Mouse (Mus musculus) hindbrain, embryonic 10.5 days (tissue): Measurements from ENCODE around the gene Nprl3. TPM values are rescaled to one million over a fixed set of nuclear protein-coding genes. Genes with fewer than 3 reads are reported as not detected.

Source experiments
- DNase-seq: peaks from one replicate; pipeline ENCODE4 v3.0.0-alpha.2; 2017; ENCODE audit warnings: low spot score
- H3K27ac ChIP-seq: fragments of 300-500 bp; sonication (generic); 2 replicates; pipeline ENCODE4 v1.5.1; 2016; ENCODE audit warnings: mild to moderate bottlenecking, moderate library complexity
- H3K27me3 ChIP-seq: fragments of 300-500 bp; sonication (generic); 2 replicates; pipeline ENCODE4 v1.6.1; 2016; ENCODE audit warnings: mild to moderate bottlenecking; ENCODE audit not compliant: poor library complexity, insufficient read depth, severe bottlenecking
- H3K36me3 ChIP-seq: fragments of 300-500 bp; sonication (generic); 2 replicates; pipeline ENCODE4 v1.6.1; 2016; ENCODE audit warnings: mild to moderate bottlenecking, moderate library complexity
- H3K4me1 ChIP-seq: fragments of 300-500 bp; sonication (generic); replicated peaks from 2 replicates; pipeline ENCODE4 v1.6.1; 2016; ENCODE audit warnings: mild to moderate bottlenecking
- H3K4me3 ChIP-seq: fragments of 300-500 bp; sonication (generic); 2 replicates; pipeline ENCODE4 v1.5.1; 2016; ENCODE audit warnings: mild to moderate bottlenecking, moderate library complexity
- H3K9me3 ChIP-seq: fragments of 300-500 bp; sonication (generic); 2 replicates; pipeline ENCODE4 v1.6.1; 2016; ENCODE audit warnings: mild to moderate bottlenecking, moderate library complexity
- WGBS: fragments of 180-500 bp; shearing (Covaris S2); methylation state at CpG from one replicate; pipeline ENCODE4 v1.1.7; 2016; 5-methylcytosine and 5-hydroxymethylcytosine counted together
- polyA plus RNA-seq: library from polyadenylated mRNA; unstranded; fragments of >200 nt; fragmentation: Nextera tagmentation; extraction: Ambion mirVana; gene quantifications from 2 replicates; pipeline ENCODE4 v1.2.1, GENCODE M21; 2016

Gene Nprl3
- polyA plus RNA-seq, 1 experiment from 2014 or later, result 45.6 TPM

DNA sequence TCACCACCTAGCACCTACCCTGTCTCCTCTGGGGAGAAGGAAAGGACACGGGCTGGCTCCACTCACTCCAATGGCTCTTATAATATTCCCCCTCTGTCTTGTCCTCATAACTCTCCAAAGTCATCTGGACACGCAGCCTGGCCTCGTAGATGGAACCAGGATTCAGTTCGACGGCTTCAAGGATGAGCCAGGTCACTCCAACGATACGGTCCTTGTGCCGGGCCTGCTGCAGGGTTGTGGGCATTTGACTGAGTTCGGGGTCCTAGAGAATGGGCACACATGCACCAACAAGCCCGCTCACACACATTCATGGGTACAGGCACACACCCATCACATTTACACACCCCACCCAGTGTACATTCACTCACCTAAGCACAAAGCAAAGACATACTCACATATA is 74.4 kb downstream of the Nprl3 start:
- Histone ChIP-seq H3K4me3 (no peak overlapping the region), H3K27me3 (0 out of 2 replicates have a peak, but pooled peaks cover 4% of the 10 kb centered on the region), H3K9me3 (no peaks in the 10 kb centered on the region), H3K4me1 (peaks cover 48% of the 10 kb centered on the region), H3K27ac (no peak overlapping the region), H3K36me3 (no peaks in the 10 kb centered on the region)
- no peak for DNase-seq
- WGBS, result 93% methylated on average over 10 of the region's 10 CpGs

DNA sequence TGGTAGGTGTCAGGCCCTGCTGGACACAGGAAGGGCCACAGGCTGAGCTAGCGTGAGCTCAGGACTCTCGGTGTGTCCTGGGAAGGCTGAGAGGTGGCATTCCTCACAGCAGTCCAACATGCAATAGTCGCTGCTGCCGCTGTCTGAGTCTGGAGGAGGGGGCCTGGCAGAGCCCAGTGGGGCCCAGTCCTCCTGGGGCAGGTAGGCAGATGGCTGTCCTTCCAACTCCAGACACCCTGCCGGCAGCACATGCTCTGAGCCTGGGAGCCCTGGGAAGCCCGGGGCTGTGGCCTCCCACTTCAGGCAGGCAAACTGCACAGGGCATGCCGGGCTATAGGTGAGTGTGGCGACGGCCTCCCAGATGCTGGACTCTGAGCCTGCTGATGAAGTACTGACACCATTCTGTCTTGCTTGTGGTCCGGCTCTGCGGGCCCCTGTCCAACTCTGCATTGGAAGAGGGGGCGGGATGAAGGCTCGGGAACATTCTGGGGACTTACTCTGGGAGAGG is 76.8 kb downstream of the Nprl3 start:
- WGBS, result 79% methylated on average over 13 of the region's 13 CpGs
- no peak for DNase-seq
- no peak overlapping the region for H3K4me3 ChIP-seq
- 0 out of 2 replicates have a peak overlapping the region, but pooled peaks have one; percentile 0 for H3K27ac ChIP-seq
- H3K9me3 ChIP-seq, result no peaks in the 10 kb centered on the region
- no peaks in the 10 kb centered on the region for H3K36me3 ChIP-seq
- H3K27me3 ChIP-seq, result no peaks in the 10 kb centered on the region
- H3K4me1 ChIP-seq, result peaks cover 38% of the 10 kb centered on the region

DNA sequence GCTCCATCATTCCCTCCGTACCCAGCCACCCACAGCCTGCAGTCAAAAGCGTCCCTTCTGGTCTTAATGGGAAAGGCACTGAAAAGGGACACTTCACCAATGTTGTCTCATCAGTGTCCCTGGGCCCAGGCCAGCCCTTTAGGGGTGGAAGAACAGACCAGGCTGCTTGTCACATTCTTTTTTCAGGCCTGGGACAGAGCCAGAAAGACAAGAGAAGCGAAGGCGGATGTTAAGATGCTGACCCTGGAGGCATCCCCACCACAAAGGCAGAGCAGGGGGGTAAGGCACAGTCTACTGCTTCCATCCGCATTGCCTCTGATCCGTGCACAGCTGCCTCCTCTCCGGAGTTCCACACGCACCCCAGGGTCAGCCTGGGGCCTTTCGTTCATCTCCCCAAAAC is 77.4 kb downstream of the Nprl3 start:
- H3K36me3 ChIP-seq, result no peaks in the 10 kb centered on the region
- no peaks in the 10 kb centered on the region for H3K9me3 ChIP-seq
- 79% methylated on average over 9 of the region's 9 CpGs for WGBS
- no peak overlapping the region for H3K27ac ChIP-seq
- no peaks in the 10 kb centered on the region for H3K27me3 ChIP-seq
- no peak for DNase-seq
- no peak overlapping the region for H3K4me3 ChIP-seq
- peaks cover 32% of the 10 kb centered on the region for H3K4me1 ChIP-seq

DNA sequence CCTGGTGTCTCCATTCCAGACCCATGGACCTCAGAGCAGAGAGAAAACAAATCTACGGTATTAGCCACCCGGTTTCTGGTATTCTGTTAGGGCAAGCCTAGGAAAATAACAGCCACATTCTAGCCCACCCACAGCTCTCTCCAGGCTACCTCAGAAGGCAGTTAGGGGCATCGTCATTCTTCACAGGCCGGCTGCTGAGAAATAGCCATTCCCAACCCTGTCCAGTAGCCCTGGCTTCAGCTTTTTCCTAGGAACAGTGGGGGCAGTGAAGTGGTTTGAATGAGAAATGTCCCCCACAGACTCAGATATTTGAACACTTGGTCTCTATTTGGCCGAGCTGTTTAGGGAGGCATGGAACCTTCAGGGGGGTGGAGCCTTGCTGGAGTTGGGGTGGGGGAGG is 78.1 kb downstream of the Nprl3 start:
- Histone ChIP-seq H3K4me3 (no peak overlapping the region), H3K9me3 (no peaks in the 10 kb centered on the region)

DNA sequence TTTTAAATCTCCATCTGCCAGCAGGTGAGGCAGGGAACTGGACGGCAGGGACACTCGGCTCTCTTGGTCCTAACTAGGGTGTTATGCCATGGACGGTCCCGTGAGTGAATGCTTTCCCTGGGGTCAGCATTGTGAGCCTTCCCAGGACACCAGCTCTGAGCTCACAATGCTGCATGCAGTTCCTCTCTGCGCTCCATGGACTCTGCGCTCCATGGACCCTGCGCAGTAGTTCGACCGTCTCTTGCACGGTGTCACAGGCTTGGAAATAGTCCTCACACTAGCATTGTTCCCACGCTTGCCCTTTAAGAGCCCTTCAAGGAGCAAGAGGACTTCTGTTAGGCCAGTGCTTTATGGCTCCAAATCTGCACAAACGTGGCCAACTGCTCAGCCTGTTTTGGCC is 78.6 kb downstream of the Nprl3 start:
- no peak for DNase-seq
- H3K9me3 ChIP-seq, result no peaks in the 10 kb centered on the region
- no peak overlapping the region for H3K4me3 ChIP-seq
- no peaks in the 10 kb centered on the region for H3K27me3 ChIP-seq
- no peak overlapping the region for H3K27ac ChIP-seq
- 85% methylated on average over 12 of the region's 12 CpGs for WGBS
- H3K4me1 ChIP-seq, result peaks cover 22% of the 10 kb centered on the region
- no peaks in the 10 kb centered on the region for H3K36me3 ChIP-seq

More for the DNA sequence above, 78.1 kb downstream of the Nprl3 start:
- H3K27ac ChIP-seq, result no peak overlapping the region
- H3K4me1 ChIP-seq, result peaks cover 28% of the 10 kb centered on the region
- no peaks in the 10 kb centered on the region for H3K36me3 ChIP-seq
- no peak for DNase-seq
- H3K27me3 ChIP-seq, result no peaks in the 10 kb centered on the region
- WGBS, result 56% methylated on average over 5 of the region's 5 CpGs

DNA sequence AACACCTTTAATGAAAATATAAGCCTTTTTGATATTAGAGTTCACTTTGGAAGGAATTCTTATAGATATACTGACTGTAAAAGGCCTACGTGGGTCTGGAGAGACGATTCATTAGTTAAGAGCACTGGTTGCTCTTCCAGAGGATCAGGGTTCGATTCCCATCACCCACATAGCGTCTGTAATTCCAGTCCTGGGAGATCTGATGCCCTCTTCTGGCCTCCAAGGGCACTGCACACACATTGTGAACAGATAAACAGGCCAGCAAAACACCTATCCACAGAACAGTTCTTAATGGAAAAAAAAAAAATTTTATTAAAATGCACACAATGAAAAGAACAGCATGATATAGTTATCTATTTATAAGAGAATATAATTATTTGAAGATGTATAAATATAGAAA is 80.3 kb downstream of the Nprl3 start:
- no peaks in the 10 kb centered on the region; the same call in 1 of the 2 replicates for H3K27me3 ChIP-seq
- no peak overlapping the region for H3K4me3 ChIP-seq
- no peak for DNase-seq
- H3K27ac ChIP-seq, result no peak overlapping the region
- no peaks in the 10 kb centered on the region for H3K36me3 ChIP-seq
- H3K4me1 ChIP-seq, result peaks cover 16% of the 10 kb centered on the region
- 86% methylated on average over 4 of the region's 4 CpGs for WGBS
- no peaks in the 10 kb centered on the region for H3K9me3 ChIP-seq

DNA sequence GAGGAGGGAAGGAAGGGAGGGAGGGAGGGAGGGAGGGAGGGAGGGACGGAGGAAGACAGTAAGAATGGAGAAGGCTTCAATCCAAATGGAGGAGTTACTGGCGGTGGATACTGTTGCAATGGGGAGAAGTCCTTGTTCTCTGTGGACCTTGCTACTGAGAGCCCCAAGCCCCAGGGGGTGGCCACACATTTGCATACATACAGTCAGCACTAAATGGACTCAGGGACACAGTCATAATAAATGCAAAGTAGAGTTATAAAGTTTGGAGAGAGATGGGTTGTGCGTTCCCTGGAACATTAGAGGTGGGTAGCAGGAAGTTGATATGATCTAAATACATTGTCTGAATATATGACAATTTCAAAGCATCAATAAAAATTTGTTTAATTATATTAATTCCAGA is 81.5 kb downstream of the Nprl3 start:
- Histone ChIP-seq H3K4me3 (no peak overlapping the region), H3K27ac (no peak overlapping the region), H3K9me3 (no peaks in the 10 kb centered on the region), H3K4me1 (peaks cover 15% of the 10 kb centered on the region), H3K27me3 (peaks cover 4% of the 10 kb centered on the region; the same call in 1 of the 2 replicates), H3K36me3 (no peaks in the 10 kb centered on the region)
- 83% methylated on average over 3 of the region's 3 CpGs for WGBS
- no peak for DNase-seq

DNA sequence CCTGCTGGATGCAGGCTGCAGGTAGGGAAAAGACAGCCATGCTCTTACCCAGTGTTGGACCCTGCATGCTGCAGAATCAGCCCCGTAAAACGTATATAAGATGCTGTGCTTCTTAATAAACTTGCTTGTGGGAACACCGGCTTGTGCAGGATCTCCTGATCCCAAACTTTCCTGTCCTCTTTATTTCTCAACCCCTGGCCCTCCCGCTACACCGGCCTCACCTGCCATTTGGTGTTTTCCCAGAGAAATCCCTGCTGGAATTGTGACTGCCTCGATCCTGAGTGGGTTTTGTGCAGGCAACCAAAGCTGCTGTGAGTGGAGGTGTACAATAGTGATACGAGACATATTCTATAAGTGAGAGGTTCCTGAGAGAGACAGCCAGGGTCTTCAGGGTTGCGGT is 83.0 kb downstream of the Nprl3 start:
- Histone ChIP-seq H3K27ac (no peak overlapping the region), H3K9me3 (no peaks in the 10 kb centered on the region), H3K4me3 (no peak overlapping the region), H3K27me3 (peaks cover 4% of the 10 kb centered on the region; the same call in 1 of the 2 replicates), H3K36me3 (no peaks in the 10 kb centered on the region), H3K4me1 (no peaks in the 10 kb centered on the region)
- no peak for DNase-seq
- WGBS, result 92% methylated on average over 8 of the region's 8 CpGs

DNA sequence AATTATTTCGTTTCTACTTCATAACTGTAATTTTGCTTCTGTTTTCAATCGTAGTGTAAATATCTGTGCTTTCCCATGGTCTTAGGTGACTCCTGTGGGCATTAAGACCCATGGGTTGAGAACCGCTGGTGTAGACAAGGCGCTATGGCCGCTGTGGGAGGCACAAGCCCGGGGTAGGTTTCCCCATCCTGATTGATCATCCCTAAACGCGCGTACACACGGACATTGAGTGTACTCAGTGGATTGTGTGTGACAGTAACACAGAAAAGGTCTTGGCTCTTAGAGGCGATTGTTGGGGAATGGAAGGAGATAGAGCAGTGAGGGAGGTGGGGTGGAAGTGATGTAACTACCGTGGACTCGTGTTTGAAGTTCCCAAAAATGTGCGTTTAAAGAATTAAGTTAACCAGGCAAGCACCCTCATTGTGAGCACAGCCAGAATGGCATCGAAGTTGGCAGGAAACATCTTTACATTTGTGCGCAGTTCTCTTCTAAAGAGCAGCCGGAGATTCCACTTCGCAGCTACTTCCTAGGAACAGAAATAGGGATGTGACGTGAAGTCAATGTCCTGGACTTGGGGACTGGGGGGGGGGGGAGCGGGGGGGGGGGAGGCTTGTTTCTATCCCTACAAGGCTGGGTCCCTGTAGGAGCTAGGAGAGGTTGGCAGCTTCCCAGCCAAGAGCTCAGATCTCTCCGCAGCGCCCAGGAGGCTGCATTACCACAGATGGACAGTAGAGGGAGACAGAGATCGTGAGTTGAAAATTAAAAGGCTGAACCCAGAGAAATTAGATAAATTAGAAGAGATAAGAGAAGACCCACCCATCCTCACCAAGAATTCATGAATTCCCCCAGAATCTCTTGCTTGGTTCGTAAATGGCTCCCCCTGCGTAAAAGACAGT is 85.3 kb downstream of the Nprl3 start:
- no peak overlapping the region for H3K4me3 ChIP-seq
- no peak overlapping the region for H3K27ac ChIP-seq
- H3K27me3 ChIP-seq, result peaks cover 4% of the 10 kb centered on the region; the same call in 1 of the 2 replicates
- 51% methylated on average over 25 of the region's 25 CpGs for WGBS
- 0 out of 2 replicates have a peak, but pooled peaks cover 3% of the 10 kb centered on the region for H3K9me3 ChIP-seq
- no peaks in the 10 kb centered on the region for H3K4me1 ChIP-seq
- DNase-seq, result peak; percentile 76
- H3K36me3 ChIP-seq, result no peaks in the 10 kb centered on the region

DNA sequence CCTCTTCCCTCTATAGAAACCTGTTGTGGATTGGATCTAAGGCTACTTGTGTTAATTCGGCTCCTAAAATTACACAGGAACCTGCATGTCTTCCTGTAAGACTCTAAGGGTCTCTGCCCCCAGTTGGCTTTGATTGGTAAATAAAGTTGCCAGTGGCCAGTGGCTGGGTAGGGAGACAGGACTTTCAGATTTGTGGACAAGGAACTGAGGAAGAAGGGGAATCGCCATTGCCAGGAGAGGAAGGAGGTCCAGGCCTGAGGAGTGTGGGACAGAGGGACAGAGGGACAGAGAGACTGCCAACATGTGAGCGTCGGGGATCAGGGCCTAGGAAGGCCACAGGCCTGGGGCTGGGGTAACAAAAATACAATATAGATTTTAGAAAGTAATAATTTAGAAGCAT is 86.3 kb downstream of the Nprl3 start:
- 74% methylated on average over 4 of the region's 4 CpGs for WGBS
- H3K27me3 ChIP-seq, result peaks cover 4% of the 10 kb centered on the region; the same call in 1 of the 2 replicates

DNA sequence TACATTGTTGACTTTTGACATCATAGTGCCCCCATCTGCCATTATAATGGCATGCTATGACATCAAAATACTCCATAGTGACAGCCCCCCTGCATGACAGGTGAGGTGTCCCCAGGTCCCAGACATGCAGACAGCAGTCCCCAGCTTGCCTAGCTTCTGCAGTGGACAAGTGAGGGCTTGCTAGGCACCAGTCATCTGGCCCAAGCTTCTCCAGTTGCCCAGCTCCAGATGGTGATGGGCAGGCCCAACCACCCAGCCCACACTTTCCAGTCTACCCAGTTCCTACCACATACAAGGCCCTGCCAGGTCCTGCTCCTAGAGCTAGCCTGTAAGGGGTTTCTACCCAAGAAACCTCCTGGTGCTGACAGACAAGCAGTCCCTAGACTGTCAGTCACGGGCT is 89.0 kb downstream of the Nprl3 start:
- no peak for DNase-seq
- WGBS, result 74% methylated on average over 1 of the region's 1 CpGs
- 0 out of 2 replicates have a peak, but pooled peaks cover 3% of the 10 kb centered on the region for H3K9me3 ChIP-seq
- no peaks in the 10 kb centered on the region for H3K36me3 ChIP-seq
- peaks cover 4% of the 10 kb centered on the region; the same call in 1 of the 2 replicates for H3K27me3 ChIP-seq
- no peaks in the 10 kb centered on the region for H3K4me1 ChIP-seq
- H3K27ac ChIP-seq, result no peak overlapping the region
- no peak overlapping the region for H3K4me3 ChIP-seq

More for the DNA sequence above, 86.3 kb downstream of the Nprl3 start:
- no peak overlapping the region for H3K27ac ChIP-seq
- H3K36me3 ChIP-seq, result no peaks in the 10 kb centered on the region
- H3K9me3 ChIP-seq, result 0 out of 2 replicates have a peak, but pooled peaks cover 3% of the 10 kb centered on the region
- H3K4me1 ChIP-seq, result no peaks in the 10 kb centered on the region
- H3K4me3 ChIP-seq, result no peak overlapping the region
- no peak for DNase-seq
